Mouse (Mus musculus) intestine, embryonic 14.5 days (tissue): ENCODE data around the gene Mapk7. TPM values are rescaled to one million over a fixed set of nuclear protein-coding genes. Genes with fewer than 3 reads are reported as not detected.

Experiments used
- ATAC-seq: fragments of 200-750 bp; cut with Nextera tagmentation; replicated peaks from 2 replicates; pipeline ENCODE4 v1.8.0; 2017; ENCODE audit warnings: low read depth, moderate number of reproducible peaks, moderate TSS enrichment, moderate library complexity; ENCODE audit not compliant: low FRiP score, low TSS enrichment
- DNase-seq: peaks from one replicate; pipeline ENCODE4 v3.0.0-alpha.2; 2018; ENCODE audit warnings: low spot score
- H3K27ac ChIP-seq: fragments of 300-500 bp; sonication (generic); 2 replicates; pipeline ENCODE4 v1.5.1; 2014; ENCODE audit warnings: low read depth, mild to moderate bottlenecking, control low read depth
- H3K27me3 ChIP-seq: fragments of 300-500 bp; sonication (generic); replicated peaks from 2 replicates; pipeline ENCODE4 v1.6.1; 2014; ENCODE audit warnings: low read length, control low read depth; ENCODE audit not compliant: control insufficient read depth, insufficient read depth
- H3K36me3 ChIP-seq: fragments of 300-500 bp; sonication (generic); 2 replicates; pipeline ENCODE4 v1.6.1; 2014; ENCODE audit warnings: low read length, control low read depth; ENCODE audit not compliant: control insufficient read depth, insufficient read depth
- H3K4me1 ChIP-seq: fragments of 300-500 bp; sonication (generic); replicated peaks from 2 replicates; pipeline ENCODE4 v1.6.1; 2014; ENCODE audit warnings: low read length, control low read depth, mixed read lengths; ENCODE audit not compliant: control insufficient read depth, insufficient read depth
- H3K4me2 ChIP-seq: fragments of 300-500 bp; sonication (generic); 2 replicates; pipeline ENCODE4 v1.6.1; 2014; ENCODE audit warnings: low read length
- H3K4me3 ChIP-seq: fragments of 300-500 bp; sonication (generic); 2 replicates; pipeline ENCODE4 v1.5.1; 2014; ENCODE audit warnings: low read depth, low read length, control low read depth, mixed read lengths
- H3K9ac ChIP-seq: fragments of 300-500 bp; sonication (generic); 2 replicates; pipeline ENCODE4 v1.6.1; 2014; ENCODE audit warnings: mild to moderate bottlenecking, low read length
- H3K9me3 ChIP-seq: fragments of 300-500 bp; sonication (generic); 2 replicates; pipeline ENCODE4 v1.6.1; 2016; ENCODE audit warnings: low read length, control low read depth; ENCODE audit not compliant: control insufficient read depth
- WGBS: fragments of 180-500 bp; shearing (Covaris S2); extraction: QIAGEN DNeasy Blood & Tissue Kit; methylation state at CpG from one replicate; pipeline ENCODE4 v1.1.7; 2014; 5-methylcytosine and 5-hydroxymethylcytosine counted together
- polyA plus RNA-seq: library from polyadenylated mRNA; unstranded; fragments of >200 nt; fragmentation: Nextera tagmentation; extraction: Ambion mirVana; gene quantifications from 2 replicates; pipeline ENCODE4 v1.2.1, GENCODE M21; 2014

Mapk7 gene
- polyA plus RNA-seq, 1 experiment from 2014 or later, result 41.9 TPM

GRCm38 (mm10) chr11:61526872-61527271 lies 32.7 kb upstream of the Mapk7 start:
- Histone ChIP-seq H3K36me3 (peaks cover 23% of the 10 kb centered on the region), H3K9ac (no peak overlapping the region), H3K9me3 (no peaks in the 10 kb centered on the region), H3K4me1 (no peaks in the 10 kb centered on the region), H3K27me3 (no peaks in the 10 kb centered on the region), H3K27ac (no peak overlapping the region), H3K4me3 (no peak overlapping the region), H3K4me2 (no peak overlapping the region)
- WGBS, result 82% methylated on average over 1 of the region's 1 CpGs
- DNase-seq (no peak), ATAC-seq (no peak)

- H3K9ac ChIP-seq, result no peak overlapping the region
- H3K27ac ChIP-seq, result no peak overlapping the region
- no peaks in the 10 kb centered on the region for H3K27me3 ChIP-seq
- no peak overlapping the region for H3K4me2 ChIP-seq
- DNase-seq, result no peak
- 93% methylated on average over 3 of the region's 3 CpGs for WGBS
- peaks cover 62% of the 10 kb centered on the region for H3K36me3 ChIP-seq
- no peaks in the 10 kb centered on the region for H3K9me3 ChIP-seq
- no peak overlapping the region for H3K4me3 ChIP-seq
- ATAC-seq, result no peak
- no peaks in the 10 kb centered on the region for H3K4me1 ChIP-seq
Observed at GRCm38 (mm10) chr11:61519484-61520107, 25.4 kb upstream of the Mapk7 start.

- 94% methylated on average over 3 of the region's 3 CpGs for WGBS
- H3K4me2 ChIP-seq, result no peak overlapping the region
- H3K9me3 ChIP-seq, result no peaks in the 10 kb centered on the region
- no peak overlapping the region for H3K4me3 ChIP-seq
- peaks cover 62% of the 10 kb centered on the region for H3K36me3 ChIP-seq
- H3K4me1 ChIP-seq, result no peaks in the 10 kb centered on the region
- no peak for DNase-seq
- no peaks in the 10 kb centered on the region for H3K27me3 ChIP-seq
- no peak overlapping the region for H3K9ac ChIP-seq
- no peak for ATAC-seq
- H3K27ac ChIP-seq, result no peak overlapping the region
Observed at GRCm38 (mm10) chr11:61518871-61519270, 24.7 kb upstream of the Mapk7 start.

DNA sequence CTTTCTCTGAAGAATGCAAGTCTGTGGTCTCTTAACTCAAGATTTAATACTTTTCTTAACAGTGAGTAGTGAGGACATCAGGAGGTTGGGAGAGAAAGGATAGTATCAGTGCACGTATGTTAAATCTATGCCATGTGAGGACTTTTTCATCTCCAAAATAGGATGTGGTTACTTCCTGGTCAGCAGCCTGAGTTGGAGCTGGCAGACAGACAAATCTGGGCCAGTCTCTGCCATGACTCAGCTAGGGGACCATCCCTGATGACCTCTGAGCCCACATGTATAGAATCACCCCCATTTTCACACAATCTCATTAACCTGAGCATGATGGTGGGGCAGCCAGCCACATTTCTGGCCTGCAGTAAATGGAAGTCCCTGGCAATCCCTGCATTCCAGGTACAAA lies 23.8 kb upstream of the Mapk7 start:
- no peak overlapping the region for H3K4me3 ChIP-seq
- no peak overlapping the region for H3K9ac ChIP-seq
- H3K4me1 ChIP-seq, result no peaks in the 10 kb centered on the region
- no peak overlapping the region for H3K4me2 ChIP-seq
- no peaks in the 10 kb centered on the region for H3K27me3 ChIP-seq
- no peaks in the 10 kb centered on the region for H3K9me3 ChIP-seq
- DNase-seq (no peak), ATAC-seq (no peak)
- 90% methylated on average over 1 of the region's 1 CpGs for WGBS
- H3K27ac ChIP-seq, result no peak overlapping the region
- H3K36me3 ChIP-seq, result peaks cover 59% of the 10 kb centered on the region

DNA sequence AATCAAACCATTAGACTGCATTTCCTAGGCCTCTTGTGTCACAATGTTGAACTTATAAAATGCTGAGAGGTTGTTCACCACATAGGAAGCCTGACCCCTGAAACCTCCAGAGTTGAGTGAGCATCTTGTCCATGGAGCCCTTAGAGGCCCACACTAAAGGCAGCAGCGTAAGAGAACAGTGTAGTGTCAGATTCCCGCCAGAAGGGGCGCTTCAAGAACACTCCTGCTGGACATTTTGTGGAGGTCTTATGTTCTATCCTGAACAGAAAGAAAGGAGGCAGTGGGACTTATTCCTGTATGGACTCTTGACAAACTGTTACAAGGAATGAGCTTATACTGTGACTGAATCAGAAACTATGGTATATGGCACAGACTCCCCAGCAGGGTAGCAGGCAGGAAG lies 20.7 kb upstream of the Mapk7 start:
- Histone ChIP-seq H3K4me2 (no peak overlapping the region), H3K4me1 (no peaks in the 10 kb centered on the region), H3K9ac (no peak overlapping the region), H3K9me3 (no peaks in the 10 kb centered on the region), H3K27ac (no peak overlapping the region), H3K36me3 (peaks cover 35% of the 10 kb centered on the region), H3K27me3 (no peaks in the 10 kb centered on the region), H3K4me3 (no peak overlapping the region)
- 35% methylated on average over 3 of the region's 3 CpGs for WGBS
- no peak for ATAC-seq
- DNase-seq, result no peak

DNA sequence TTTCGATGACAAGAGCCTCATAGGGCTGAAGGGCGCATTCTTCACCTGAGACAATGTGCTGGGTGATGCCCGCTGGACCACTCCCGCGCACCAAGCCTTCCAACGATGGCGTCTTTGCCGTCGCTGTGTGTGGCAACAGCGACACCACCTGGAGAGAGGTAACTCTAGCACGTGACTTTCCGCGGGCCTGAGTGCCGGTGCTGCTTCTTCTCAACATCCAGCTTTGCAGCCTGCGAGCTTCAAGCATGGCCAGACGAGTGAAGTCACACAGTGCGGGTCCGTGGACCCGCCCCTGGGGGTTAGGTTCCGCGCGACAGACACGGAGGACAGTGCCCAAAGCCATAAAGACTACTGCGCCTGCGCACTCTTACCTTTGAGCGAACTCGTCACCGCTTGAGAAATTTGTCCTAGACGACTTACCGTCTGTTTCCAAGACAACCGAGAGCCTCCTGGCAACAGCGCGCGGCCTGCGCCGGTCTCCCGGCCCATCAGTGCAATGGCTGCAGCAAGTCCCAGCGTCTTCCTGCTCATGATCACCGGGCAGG lies 10.6 kb upstream of the Mapk7 start, which contains the start of gene B9d1:
TSS of gene B9d1 (plus strand) at position 432 of the 545 bp plus-strand sequence.
- 0 out of 2 replicates have a peak, but pooled peaks cover 5% of the 10 kb centered on the region for H3K4me1 ChIP-seq
- ATAC-seq (peak; percentile 90), DNase-seq (peak; percentile 99)
- no peaks in the 10 kb centered on the region for H3K36me3 ChIP-seq
- H3K4me2 ChIP-seq, result peak within 1 kb of the TSS; percentile 74
- under 1% methylated on average over 39 of the region's 39 CpGs for WGBS
- peak within 1 kb of the TSS; percentile 71 for H3K4me3 ChIP-seq
- no peaks in the 10 kb centered on the region for H3K9me3 ChIP-seq
- no peaks in the 10 kb centered on the region for H3K27me3 ChIP-seq
- peak within 1 kb of the TSS; percentile 76 for H3K27ac ChIP-seq
- peak within 1 kb of the TSS; percentile 72 for H3K9ac ChIP-seq

GRCm38 (mm10) chr11:61503933-61504332 lies 9.7 kb upstream of the Mapk7 start:
- Histone ChIP-seq H3K27ac (no peak overlapping the region), H3K4me2 (no peak overlapping the region), H3K27me3 (no peaks in the 10 kb centered on the region), H3K36me3 (no peaks in the 10 kb centered on the region), H3K9me3 (no peaks in the 10 kb centered on the region), H3K4me1 (0 out of 2 replicates have a peak, but pooled peaks cover 5% of the 10 kb centered on the region), H3K9ac (no peak overlapping the region), H3K4me3 (no peak overlapping the region)
- ATAC-seq (no peak), DNase-seq (no peak)
- 76% methylated on average over 8 of the region's 8 CpGs for WGBS

GRCm38 (mm10) chr11:61498736-61499504 lies 4.7 kb upstream of the Mapk7 start:
- ATAC-seq, result no peak
- WGBS, result 71% methylated on average over 6 of the region's 6 CpGs

More at GRCm38 (mm10) chr11:61498736-61499504, 4.7 kb upstream of the Mapk7 start:
- Histone ChIP-seq H3K27ac (no peak overlapping the region), H3K4me3 (no peak overlapping the region), H3K4me1 (peaks cover 7% of the 10 kb centered on the region; the same call in 1 of the 2 replicates), H3K36me3 (no peaks in the 10 kb centered on the region), H3K9ac (no peak overlapping the region), H3K9me3 (no peaks in the 10 kb centered on the region), H3K27me3 (no peaks in the 10 kb centered on the region), H3K4me2 (no peak overlapping the region)
- no peak for DNase-seq
